ENCODE assay signal across 23 mouse cellular contexts in genomic region chr3:9113410-9113809, GRCm38 (mm10).
DNase-seq lines count a peak whose midpoint lies in the region; ATAC-seq and TF ChIP-seq lines count a peak whose summit lies in the region.
"Had no signal": no experiment of that assay in that cellular context is flagged by ENCODE, and none has a peak within 500 bp of the region (broad histone marks: within the 10 kb centered on the region; RNA-seq: fewer than 3 reads in every experiment).

No protein-coding gene starts in this region.

- H3K79me2 ChIP-seq in myocyte (ENCODE audit: control insufficient read depth, insufficient read depth) = no peaks in the 10 kb centered on the region

- H3K27me3 ChIP-seq in embryonic facial prominence, embryonic 14.5 days (replicated peaks; ENCODE audit: control insufficient read depth, insufficient read depth, low read length) = no peaks in the 10 kb centered on the region
- no peaks in the 10 kb centered on the region for H3K27me3 ChIP-seq in embryonic facial prominence, embryonic 10.5 days (replicated peaks; ENCODE audit: low read depth, poor library complexity, severe bottlenecking)
- H3K27me3 ChIP-seq in lung, postnatal 0 days (replicated peaks; ENCODE audit: insufficient read depth, low read length) = no peaks in the 10 kb centered on the region
- H3K27me3 ChIP-seq in intestine, embryonic 15.5 days (replicated peaks) = no peaks in the 10 kb centered on the region
- H3K27me3 ChIP-seq in myocyte (ENCODE audit: control insufficient read depth, insufficient read depth, insufficient read length) = no peaks in the 10 kb centered on the region
- H3K27me3 ChIP-seq: embryonic facial prominence, embryonic 15.5 days; hindbrain, embryonic 13.5 days had no signal

- no peaks in the 10 kb centered on the region for H3K4me1 ChIP-seq in embryonic facial prominence, embryonic 14.5 days (ENCODE audit: control insufficient read depth, insufficient read depth, low read length)
- H3K4me1 ChIP-seq in embryonic facial prominence, embryonic 10.5 days = peaks cover 13% of the 10 kb centered on the region
- no peaks in the 10 kb centered on the region for H3K4me1 ChIP-seq in lung, postnatal 0 days (ENCODE audit: insufficient read depth, low read depth, low read length)
- H3K4me1 ChIP-seq in intestine, embryonic 15.5 days (replicated peaks) = peaks cover 7% of the 10 kb centered on the region; the same call in 1 of the 2 replicates
- H3K4me1 ChIP-seq: forebrain, embryonic 12.5 days; hindbrain, embryonic 13.5 days had no signal

- no peak for ATAC-seq in embryonic facial prominence, embryonic 14.5 days (ENCODE audit: low read depth)
- ATAC-seq in lung, postnatal 0 days = peak; percentile 26
- ATAC-seq in intestine, embryonic 15.5 days = peak; percentile 93
- ATAC-seq in inflammation-experienced regulatory T-cells, adult 6 months = no peak
- ATAC-seq: CD4-positive, CD25-positive, alpha-beta regulatory T cell, adult 4 months; forebrain, postnatal 0 days had no signal

- TF ChIP-seq POLR2A in myocyte (IDR thresholded peaks at IDR 0.05; ENCODE audit: insufficient read length, low read depth) = no peak

- H3K36me3 ChIP-seq in embryonic facial prominence, embryonic 14.5 days (ENCODE audit: control insufficient read depth, insufficient read depth, low read length) = no peaks in the 10 kb centered on the region
- H3K36me3 ChIP-seq in embryonic facial prominence, embryonic 10.5 days (replicated peaks) = no peaks in the 10 kb centered on the region
- no peaks in the 10 kb centered on the region for H3K36me3 ChIP-seq in lung, postnatal 0 days (ENCODE audit: insufficient read depth, low read length)
- H3K36me3 ChIP-seq in intestine, embryonic 15.5 days = no peaks in the 10 kb centered on the region
- H3K36me3 ChIP-seq in myocyte (ENCODE audit: control insufficient read depth, insufficient read depth) = no peaks in the 10 kb centered on the region
- H3K36me3 ChIP-seq: embryonic facial prominence, embryonic 15.5 days; forebrain, embryonic 12.5 days; G1E; hindbrain, embryonic 13.5 days had no signal

- DNase-seq in embryonic facial prominence, embryonic 14.5 days (ENCODE audit: low spot score) = peak; percentile 30
- DNase-seq in embryonic facial prominence, embryonic 10.5 days (ENCODE audit: low spot score) = no peak
- peak; percentile 16 for DNase-seq in lung, postnatal 0 days (ENCODE audit: low spot score)
- DNase-seq in lung, postnatal 4 days = no peak
- DNase-seq in adipocyte (ENCODE audit: low spot score) = no peak
- DNase-seq: adrenal gland, postnatal 10 days; B cell, adult 2 months; cerebellum, adult 18-20 months; cerebellum, adult 9-11 months; cerebellum, postnatal 36 days; forebrain, postnatal 0 days; gastrocnemius, postnatal 36 days; heart, adult 11 months; heart, postnatal 14 days had no signal

- TF ChIP-seq CTCF in lung, postnatal 0 days (IDR thresholded peaks at IDR 0.05) = no peak

- H3K9ac ChIP-seq in embryonic facial prominence, embryonic 14.5 days (ENCODE audit: low read depth, low read length) = no peak overlapping the region
- H3K9ac ChIP-seq in lung, postnatal 0 days (replicated peaks; ENCODE audit: low read depth) = no peak overlapping the region
- no peak overlapping the region for H3K9ac ChIP-seq in intestine, embryonic 15.5 days
- H3K9ac ChIP-seq: embryonic facial prominence, embryonic 15.5 days; forebrain, embryonic 12.5 days; forebrain, postnatal 0 days; hindbrain, embryonic 13.5 days had no signal

- no peak overlapping the region for H3K27ac ChIP-seq in embryonic facial prominence, embryonic 14.5 days (replicated peaks; ENCODE audit: low read depth, low read length)
- no peak overlapping the region for H3K27ac ChIP-seq in embryonic facial prominence, embryonic 10.5 days (replicated peaks)
- no peak overlapping the region for H3K27ac ChIP-seq in lung, postnatal 0 days (ENCODE audit: low read length)
- no peak overlapping the region for H3K27ac ChIP-seq in intestine, embryonic 15.5 days
- H3K27ac ChIP-seq: embryonic facial prominence, embryonic 15.5 days; forebrain, embryonic 12.5 days; hindbrain, embryonic 13.5 days had no signal

- H3ac ChIP-seq in myocyte (ENCODE audit: control insufficient read depth, insufficient read length) = no peak overlapping the region

- no peaks in the 10 kb centered on the region for H3K9me3 ChIP-seq in embryonic facial prominence, embryonic 14.5 days (ENCODE audit: control insufficient read depth, low read length)
- no peaks in the 10 kb centered on the region for H3K9me3 ChIP-seq in embryonic facial prominence, embryonic 10.5 days
- no peaks in the 10 kb centered on the region for H3K9me3 ChIP-seq in lung, postnatal 0 days (ENCODE audit: low read length)
- H3K9me3 ChIP-seq in intestine, embryonic 15.5 days = no peaks in the 10 kb centered on the region
- H3K9me3 ChIP-seq: embryonic facial prominence, embryonic 15.5 days; forebrain, embryonic 12.5 days; G1E; hindbrain, embryonic 13.5 days had no signal

- 66% methylated on average over 5 of the region's 5 CpGs for WGBS in embryonic facial prominence, embryonic 14.5 days
- WGBS in embryonic facial prominence, embryonic 10.5 days = 88% methylated on average over 5 of the region's 5 CpGs
- 54% methylated on average over 5 of the region's 5 CpGs for WGBS in lung, postnatal 0 days
- WGBS in intestine, embryonic 15.5 days = 54% methylated on average over 5 of the region's 5 CpGs

- no peak overlapping the region for H3K4me3 ChIP-seq in embryonic facial prominence, embryonic 14.5 days (ENCODE audit: low read depth, low read length)
- no peak overlapping the region for H3K4me3 ChIP-seq in embryonic facial prominence, embryonic 10.5 days
- H3K4me3 ChIP-seq in lung, postnatal 0 days (ENCODE audit: low read depth, low read length) = no peak overlapping the region
- no peak overlapping the region for H3K4me3 ChIP-seq in intestine, embryonic 15.5 days (replicated peaks)
- H3K4me3 ChIP-seq in myocyte = no peak overlapping the region
- H3K4me3 ChIP-seq: embryonic facial prominence, embryonic 15.5 days; erythroblast, embryonic 14.5 days; forebrain, embryonic 12.5 days; hindbrain, embryonic 13.5 days had no signal

- no peak for TF ChIP-seq EP300 in lung, postnatal 0 days (IDR thresholded peaks at IDR 0.05)

- H3K4me2 ChIP-seq in embryonic facial prominence, embryonic 14.5 days (ENCODE audit: low read depth, low read length) = no peak overlapping the region
- no peak overlapping the region for H3K4me2 ChIP-seq in lung, postnatal 0 days (replicated peaks; ENCODE audit: low read depth, low read length)
- H3K4me2 ChIP-seq in intestine, embryonic 15.5 days (replicated peaks) = no peak overlapping the region
- peak overlapping the region; percentile 25 for H3K4me2 ChIP-seq in myocyte (ENCODE audit: low read depth)
- H3K4me2 ChIP-seq: embryonic facial prominence, embryonic 15.5 days; forebrain, embryonic 12.5 days; hindbrain, embryonic 13.5 days had no signal

TF ChIP-seq in myocyte, 11 proteins besides CTCF, POLR2A, EP300 and RAD21:
- TF ChIP-seq REST (IDR thresholded peaks at IDR 0.05; ENCODE audit: insufficient read depth, insufficient read length) = no peak
- peak; percentile 51 for TF ChIP-seq TCF12 (IDR thresholded peaks at IDR 0.05; ENCODE audit: insufficient read depth, poor library complexity, severe bottlenecking)
- peak; percentile 67 for TF ChIP-seq SRF (IDR thresholded peaks at IDR 0.05; ENCODE audit: control insufficient read depth, insufficient read length, low read depth)
- TF ChIP-seq MAX (IDR thresholded peaks at IDR 0.05; ENCODE audit: low read depth) = no peak
- no peak for TF ChIP-seq POLR2AphosphoS2 (IDR thresholded peaks at IDR 0.05; ENCODE audit: insufficient read length, low read depth)
- TF ChIP-seq E2F4 (IDR thresholded peaks at IDR 0.05; ENCODE audit: insufficient read depth) = no peak
- peak in 2 of 3 experiments; percentile 14 to 44 for TF ChIP-seq MYOD1 (IDR thresholded peaks at IDR 0.05; ENCODE audit: control insufficient read depth in 1 of 3, insufficient read length in 2 of 3, low read depth in 2 of 3)
- TF ChIP-seq CEBPB (IDR thresholded peaks at IDR 0.05; ENCODE audit: insufficient read depth, poor library complexity, severe bottlenecking) = no peak
- no peak for TF ChIP-seq TCF3 (IDR thresholded peaks at IDR 0.05; ENCODE audit: insufficient read length, low read depth)
- TF ChIP-seq USF1 (IDR thresholded peaks at IDR 0.05; ENCODE audit: low read depth) = no peak
- TF ChIP-seq MYOG (IDR thresholded peaks at IDR 0.05; ENCODE audit: control insufficient read depth in 1 of 3, insufficient read depth in 1 of 3, insufficient read length in 2 of 3, low read depth in 2 of 3) = peak in 2 of 3 experiments; percentile 57 to 59

Comparison
In these comparisons a context has a peak if more than half of its experiments do, and no peak if none do; other contexts are left out.
1. DNase-seq: peak in embryonic facial prominence, embryonic 14.5 days (single experiment) and lung, postnatal 0 days (single experiment); none in embryonic facial prominence, embryonic 10.5 days (single experiment), lung, postnatal 4 days (0 of 2) and adipocyte (single experiment).
2. ATAC-seq: peak in lung, postnatal 0 days (single experiment) and intestine, embryonic 15.5 days (single experiment); none in embryonic facial prominence, embryonic 14.5 days (single experiment) and inflammation-experienced regulatory T-cells, adult 6 months (single experiment).